Mouse (Mus musculus) olfactory bulb, adult 2 months (tissue): ENCODE measurements around the gene Dscaml1.

Source experiments
- CTCF ChIP-seq: fragments of 200-500 bp; IDR thresholded peaks from 2 replicates; pipeline ENCODE4 v1.5.1; 2012; ENCODE audit warnings: low read depth, mild to moderate bottlenecking, low read length, moderate library complexity; ENCODE audit not compliant: insufficient read depth
- POLR2A ChIP-seq: fragments of 200-500 bp; IDR thresholded peaks from 2 replicates; pipeline ENCODE4 v1.6.1; 2012; ENCODE audit warnings: mild to moderate bottlenecking, low read depth, low read length, moderate library complexity; ENCODE audit not compliant: insufficient read depth

DNA sequence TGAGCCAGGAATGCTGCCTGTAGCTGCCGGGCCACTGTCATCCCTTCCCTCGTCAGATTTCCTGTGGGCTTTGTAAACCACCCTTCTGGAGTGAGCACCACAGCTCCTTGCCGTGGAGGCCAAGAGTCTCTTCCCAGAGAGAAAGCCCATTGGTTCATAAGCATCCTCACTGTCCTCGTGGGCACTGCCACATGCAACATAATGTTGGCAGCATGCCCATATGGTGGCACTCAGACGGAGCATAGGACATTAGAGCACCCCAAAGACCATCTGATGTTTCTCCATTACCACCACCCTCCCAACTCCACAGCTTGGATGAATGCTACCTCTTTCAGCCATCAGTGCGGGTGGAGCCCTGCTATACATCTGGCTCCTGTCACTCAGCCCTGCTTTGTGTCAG lies 306.8 kb downstream of the Dscaml1 start:
- TF ChIP-seq POLR2A (no peak), CTCF (no peak)
